Mouse (Mus musculus) gastrocnemius, adult 8-10 months (tissue): ENCODE data around the gene Csf2. TPM values are rescaled to one million over a fixed set of nuclear protein-coding genes. Genes with fewer than 3 reads are reported as not detected.

Source experiments
- total RNA-seq, 4 experiments: library from RNA; stranded (reverse); gene quantifications; 2 replicates each; pipeline ENCODE4 v1.2.4; 2022

The Csf2 gene
- total RNA-seq, 4 experiments from 2014 or later: not detected

Other genes with a start within 250 kb of the Csf2 start
- gene Slc22a4, start 221.6 kb downstream of the Csf2 start, total RNA-seq: 1 to 10 TPM; 2.0 to 2.2 (median 2.1) TPM
- 1 to 10 TPM; 3.2 to 5.4 (median 3.9) TPM for gene Pdlim4, start 180.7 kb downstream of the Csf2 start, total RNA-seq
- 10 to 100 TPM; 28.2 to 33.7 (median 31.2) TPM for gene P4ha2, start 149.6 kb downstream of the Csf2 start, total RNA-seq
- gene Il3, start 17.6 kb upstream of the Csf2 start, total RNA-seq: not detected
- gene Acsl6, start 54.1 kb upstream of the Csf2 start, total RNA-seq: 10 to 100 TPM; 26.2 to 31.9 (median 29.0) TPM
- not detected for gene Meikin, start 121.0 kb upstream of the Csf2 start, total RNA-seq
- 10 to 100 TPM; 38.5 to 48.2 (median 39.3) TPM for gene Fnip1, start 188.5 kb upstream of the Csf2 start, total RNA-seq